Mouse (Mus musculus) liver, embryonic 16.5 days (tissue): ENCODE data around the gene Tnfsf11. TPM values are rescaled to one million over a fixed set of nuclear protein-coding genes. Genes with fewer than 3 reads are reported as not detected.

Source experiments
- ATAC-seq: fragments of 200-750 bp; cut with Nextera tagmentation; 2 replicates; pipeline ENCODE4 v1.8.0; 2017; ENCODE audit warnings: low read depth, mild to moderate bottlenecking, moderate number of reproducible peaks, moderate library complexity
- H3K27ac ChIP-seq: fragments of 300-500 bp; sonication (generic); 2 replicates; pipeline ENCODE4 v1.5.1; 2014; ENCODE audit warnings: mild to moderate bottlenecking, low read length
- H3K27me3 ChIP-seq: fragments of 300-500 bp; sonication (generic); 2 replicates; pipeline ENCODE4 v1.6.1; 2014; ENCODE audit warnings: low read depth, low read length, mixed read lengths; ENCODE audit not compliant: control insufficient read depth, insufficient read depth
- H3K36me3 ChIP-seq: fragments of 300-500 bp; sonication (generic); 2 replicates; pipeline ENCODE4 v1.6.1; 2014; ENCODE audit warnings: mild to moderate bottlenecking; ENCODE audit not compliant: control insufficient read depth, insufficient read depth
- H3K4me1 ChIP-seq: fragments of 300-500 bp; sonication (generic); 2 replicates; pipeline ENCODE4 v1.6.1; 2014; ENCODE audit warnings: low read depth, low read length, mixed read lengths; ENCODE audit not compliant: control insufficient read depth
- H3K4me2 ChIP-seq: fragments of 300-500 bp; sonication (generic); 2 replicates; pipeline ENCODE4 v1.6.1; 2014; ENCODE audit warnings: low read depth, low read length, mixed read lengths
- H3K4me3 ChIP-seq: fragments of 300-500 bp; sonication (generic); 2 replicates; pipeline ENCODE4 v1.5.1; 2014; ENCODE audit warnings: low read depth, mild to moderate bottlenecking, low read length
- H3K9ac ChIP-seq: fragments of 300-500 bp; sonication (generic); 2 replicates; pipeline ENCODE4 v1.6.1; 2014; ENCODE audit warnings: low read depth, low read length
- H3K9me3 ChIP-seq: fragments of 300-500 bp; sonication (generic); replicated peaks from 2 replicates; pipeline ENCODE4 v1.6.1; 2016; ENCODE audit warnings: low read length; ENCODE audit not compliant: control insufficient read depth
- WGBS: fragments of 180-500 bp; shearing (Covaris S2); extraction: QIAGEN DNeasy Blood & Tissue Kit; methylation state at CpG from one replicate; pipeline ENCODE4 v1.1.7; 2014; ENCODE audit not compliant: insufficient replicate concordance; 5-methylcytosine and 5-hydroxymethylcytosine counted together
- polyA plus RNA-seq: library from polyadenylated mRNA; unstranded; fragments of >200 nt; fragmentation: Nextera tagmentation; extraction: Ambion mirVana; gene quantifications from 2 replicates; pipeline ENCODE4 v1.2.1, GENCODE M21; 2015

The Tnfsf11 gene
- polyA plus RNA-seq, 1 experiment from 2014 or later = 0.07 TPM

GRCm38 (mm10) chr14:78300914-78301313 is 6.9 kb downstream of the Tnfsf11 start:
- Histone ChIP-seq H3K36me3 (no peaks in the 10 kb centered on the region), H3K4me3 (no peak overlapping the region), H3K9me3 (no peaks in the 10 kb centered on the region), H3K27ac (no peak overlapping the region), H3K4me1 (no peaks in the 10 kb centered on the region), H3K9ac (no peak overlapping the region), H3K4me2 (no peak overlapping the region), H3K27me3 (no peaks in the 10 kb centered on the region)
- WGBS = 40% methylated on average over 3 of the region's 3 CpGs
- no peak for ATAC-seq

- no peak overlapping the region for H3K4me3 ChIP-seq
- no peaks in the 10 kb centered on the region for H3K9me3 ChIP-seq
- no peak overlapping the region for H3K27ac ChIP-seq
- H3K36me3 ChIP-seq = no peaks in the 10 kb centered on the region
- H3K4me2 ChIP-seq = no peak overlapping the region
- no peaks in the 10 kb centered on the region for H3K27me3 ChIP-seq
- 74% methylated on average over 7 of the region's 7 CpGs for WGBS
- H3K4me1 ChIP-seq = no peaks in the 10 kb centered on the region
- ATAC-seq = no peak
- no peak overlapping the region for H3K9ac ChIP-seq
These were observed 15.2 kb downstream of the Tnfsf11 start for GRCm38 (mm10) chr14:78292687-78293086.

- no peak overlapping the region for H3K4me3 ChIP-seq
- H3K4me1 ChIP-seq = no peaks in the 10 kb centered on the region
- ATAC-seq = no peak
- H3K9me3 ChIP-seq = no peaks in the 10 kb centered on the region
- WGBS = 57% methylated on average over 9 of the region's 9 CpGs
- no peaks in the 10 kb centered on the region for H3K27me3 ChIP-seq
- H3K4me2 ChIP-seq = no peak overlapping the region
- H3K27ac ChIP-seq = no peak overlapping the region
- no peak overlapping the region for H3K9ac ChIP-seq
- H3K36me3 ChIP-seq = no peaks in the 10 kb centered on the region
These were observed 17.8 kb downstream of the Tnfsf11 start for GRCm38 (mm10) chr14:78289912-78290523.

- no peak overlapping the region for H3K27ac ChIP-seq
- no peak for ATAC-seq
- WGBS = 53% methylated on average over 5 of the region's 5 CpGs
These were observed 18.9 kb downstream of the Tnfsf11 start for GRCm38 (mm10) chr14:78288903-78289302.

GRCm38 (mm10) chr14:78287906-78288800 is 19.7 kb downstream of the Tnfsf11 start:
- Histone ChIP-seq H3K4me2 (no peak overlapping the region), H3K4me1 (no peaks in the 10 kb centered on the region), H3K4me3 (no peak overlapping the region), H3K27ac (no peak overlapping the region), H3K9ac (no peak overlapping the region), H3K27me3 (no peaks in the 10 kb centered on the region), H3K9me3 (no peaks in the 10 kb centered on the region), H3K36me3 (no peaks in the 10 kb centered on the region)
- WGBS = 40% methylated on average over 7 of the region's 7 CpGs
- ATAC-seq = no peak

More at GRCm38 (mm10) chr14:78288903-78289302, 18.9 kb downstream of the Tnfsf11 start:
- Histone ChIP-seq H3K9ac (no peak overlapping the region), H3K9me3 (no peaks in the 10 kb centered on the region), H3K4me3 (no peak overlapping the region), H3K36me3 (no peaks in the 10 kb centered on the region), H3K4me1 (no peaks in the 10 kb centered on the region), H3K4me2 (no peak overlapping the region), H3K27me3 (no peaks in the 10 kb centered on the region)

GRCm38 (mm10) chr14:78286011-78286548 is 21.8 kb downstream of the Tnfsf11 start:
- Histone ChIP-seq H3K4me1 (no peaks in the 10 kb centered on the region), H3K4me2 (no peak overlapping the region), H3K27ac (no peak overlapping the region), H3K9me3 (no peaks in the 10 kb centered on the region), H3K36me3 (no peaks in the 10 kb centered on the region), H3K27me3 (no peaks in the 10 kb centered on the region), H3K9ac (no peak overlapping the region), H3K4me3 (no peak overlapping the region)
- 57% methylated on average over 5 of the region's 5 CpGs for WGBS
- no peak for ATAC-seq

GRCm38 (mm10) chr14:78282490-78282889 is 25.4 kb downstream of the Tnfsf11 start:
- Histone ChIP-seq H3K27me3 (no peaks in the 10 kb centered on the region), H3K9me3 (no peaks in the 10 kb centered on the region), H3K27ac (no peak overlapping the region), H3K4me3 (no peak overlapping the region), H3K4me2 (no peak overlapping the region), H3K4me1 (no peaks in the 10 kb centered on the region), H3K36me3 (no peaks in the 10 kb centered on the region), H3K9ac (no peak overlapping the region)
- WGBS = 78% methylated on average over 11 of the region's 11 CpGs
- no peak for ATAC-seq

GRCm38 (mm10) chr14:78276395-78276930 is 31.4 kb downstream of the Tnfsf11 start:
- no peak overlapping the region for H3K9ac ChIP-seq
- H3K36me3 ChIP-seq = no peaks in the 10 kb centered on the region
- no peak overlapping the region for H3K27ac ChIP-seq
- H3K4me3 ChIP-seq = no peak overlapping the region
- 72% methylated on average over 18 of the region's 18 CpGs for WGBS
- no peaks in the 10 kb centered on the region for H3K4me1 ChIP-seq
- ATAC-seq = no peak
- no peak overlapping the region for H3K4me2 ChIP-seq
- H3K9me3 ChIP-seq = no peaks in the 10 kb centered on the region
- H3K27me3 ChIP-seq = no peaks in the 10 kb centered on the region

GRCm38 (mm10) chr14:78274851-78275250 is 33.0 kb downstream of the Tnfsf11 start:
- H3K4me3 ChIP-seq = no peak overlapping the region

More at GRCm38 (mm10) chr14:78274851-78275250, 33.0 kb downstream of the Tnfsf11 start:
- Histone ChIP-seq H3K27ac (no peak overlapping the region), H3K4me2 (no peak overlapping the region), H3K9ac (no peak overlapping the region), H3K9me3 (no peaks in the 10 kb centered on the region), H3K27me3 (no peaks in the 10 kb centered on the region), H3K4me1 (no peaks in the 10 kb centered on the region), H3K36me3 (no peaks in the 10 kb centered on the region)
- 66% methylated on average over 5 of the region's 5 CpGs for WGBS
- no peak for ATAC-seq
